Mouse (Mus musculus) brain, embryonic 14.5 days (tissue): ENCODE data around the gene Esyt1.
"Not testable (repeated sequence)": the region's sequence is repeated elsewhere in the genome, so short reads cannot be mapped to it uniquely, and the experiment has no call there.

Experiments
- CTCF ChIP-seq: fragments of 200-500 bp; IDR thresholded peaks from 2 replicates; pipeline ENCODE4 v1.5.1; 2012; ENCODE audit warnings: inconsistent platforms, mild to moderate bottlenecking, moderate library complexity, borderline replicate concordance; ENCODE audit not compliant: insufficient read depth, insufficient read length; ENCODE audit errors: extremely low read depth
- POLR2A ChIP-seq: fragments of 200-500 bp; IDR thresholded peaks from 2 replicates; pipeline ENCODE4 v1.6.1; 2012; ENCODE audit warnings: mild to moderate bottlenecking, inconsistent platforms, borderline replicate concordance; ENCODE audit not compliant: poor library complexity, insufficient read depth, insufficient read length, severe bottlenecking; ENCODE audit errors: extremely low read depth

DNA sequence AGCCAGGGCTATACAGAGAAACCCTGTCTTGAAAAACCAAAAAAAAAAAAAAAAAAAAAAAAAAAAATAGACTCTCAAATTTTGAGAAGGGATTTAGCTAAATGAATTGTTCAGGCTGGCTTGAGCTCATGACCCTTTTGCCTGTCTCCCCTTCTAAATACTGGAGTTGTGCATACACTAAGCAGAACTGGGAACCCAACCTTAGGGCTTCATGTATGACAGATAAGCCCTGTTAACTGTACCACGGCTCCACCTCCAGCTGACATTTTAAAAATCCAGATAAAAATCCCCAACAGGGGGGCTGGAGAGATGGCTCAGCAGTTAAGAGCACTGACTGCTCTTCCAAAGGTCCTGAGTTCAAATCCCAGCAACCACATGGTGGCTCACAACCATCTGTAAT lies 29.9 kb upstream of the Esyt1 start:
- TF ChIP-seq CTCF, POLR2A: not testable (repeated sequence)
